Mouse (Mus musculus) liver, postnatal 0 days (tissue): ENCODE results near the gene Cited4.

ENCODE experiments used
- CTCF ChIP-seq: sonication (generic); IDR thresholded peaks from 2 replicates; pipeline ENCODE4 v1.5.1; 2016; ENCODE audit warnings: antibody characterized with exemption, low read depth
- EP300 ChIP-seq: IDR thresholded peaks from 2 replicates; pipeline ENCODE4 v1.6.1; 2016; ENCODE audit warnings: antibody characterized with exemption, low read depth, mild to moderate bottlenecking

DNA sequence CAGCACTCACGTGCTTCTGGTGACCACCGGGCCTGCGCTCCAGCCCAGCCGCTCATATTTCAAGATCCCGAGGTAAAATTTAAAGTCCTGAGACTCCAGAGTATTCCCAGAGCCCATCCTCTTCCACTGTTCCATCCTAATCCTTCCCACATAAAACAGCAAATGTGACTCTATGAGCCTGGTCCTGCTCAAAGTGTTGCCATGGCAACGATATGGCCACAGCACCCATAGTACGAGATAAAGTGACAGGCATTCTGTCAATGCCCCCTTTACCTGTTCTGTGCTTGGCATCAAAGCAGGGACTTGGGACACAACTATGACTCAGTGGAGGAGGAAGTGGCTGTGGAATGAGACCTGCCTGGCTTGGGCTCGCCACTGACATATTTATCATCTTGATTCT is 10.5 kb upstream of the Cited4 start:
- TF ChIP-seq CTCF (no peak), EP300 (no peak)
